Mouse (Mus musculus): ENCODE data around the gene Frmd5. TPM values are rescaled to one million over a fixed set of nuclear protein-coding genes. Genes with fewer than 3 reads are reported as not detected.

Gene Frmd5
- polyA plus RNA-seq, 1 experiment = 4.1 TPM

GRCm38 (mm10) chr2:121646528-121646927 is 160.4 kb downstream of the Frmd5 start:
- 0 out of 2 replicates have a peak, but pooled peaks cover 3% of the 10 kb centered on the region for H3K4me1 ChIP-seq (ENCODE audit: control insufficient read depth, insufficient read depth, low read length)
- H3K27ac ChIP-seq (ENCODE audit: insufficient read depth, low read length) = no peak overlapping the region
- no peak overlapping the region for H3K4me3 ChIP-seq (ENCODE audit: insufficient read depth, low read length)
- TF ChIP-seq POLR2A (IDR thresholded peaks at IDR 0.05; ENCODE audit: low read depth, low read length) (no peak), CTCF (IDR thresholded peaks at IDR 0.05; ENCODE audit: borderline replicate concordance, insufficient read depth, low read length) (no peak)

GRCm38 (mm10) chr2:121642934-121643333 is 164.0 kb downstream of the Frmd5 start:
- TF ChIP-seq POLR2A (IDR thresholded peaks at IDR 0.05; ENCODE audit: low read depth, low read length) (no peak), CTCF (IDR thresholded peaks at IDR 0.05; ENCODE audit: borderline replicate concordance, insufficient read depth, low read length) (no peak)
- 0 out of 2 replicates have a peak, but pooled peaks cover 3% of the 10 kb centered on the region for H3K4me1 ChIP-seq (ENCODE audit: control insufficient read depth, insufficient read depth, low read length)
- no peak overlapping the region for H3K27ac ChIP-seq (ENCODE audit: insufficient read depth, low read length)
- no peak overlapping the region for H3K4me3 ChIP-seq (ENCODE audit: insufficient read depth, low read length)

- Histone ChIP-seq H3K4me1 (ENCODE audit: control insufficient read depth, insufficient read depth, low read length) (peaks cover 8% of the 10 kb centered on the region), H3K27ac (ENCODE audit: insufficient read depth, low read length) (no peak overlapping the region), H3K4me3 (ENCODE audit: insufficient read depth, low read length) (no peak overlapping the region)
- TF ChIP-seq CTCF (IDR thresholded peaks at IDR 0.05; ENCODE audit: borderline replicate concordance, insufficient read depth, low read length) (no peak), POLR2A (IDR thresholded peaks at IDR 0.05; ENCODE audit: low read depth, low read length) (no peak)
Observed at GRCm38 (mm10) chr2:121632091-121632490, 174.8 kb downstream of the Frmd5 start.

GRCm38 (mm10) chr2:121630286-121630685 is 176.6 kb downstream of the Frmd5 start:
- TF ChIP-seq CTCF (IDR thresholded peaks at IDR 0.05; ENCODE audit: borderline replicate concordance, insufficient read depth, low read length) (no peak), POLR2A (IDR thresholded peaks at IDR 0.05; ENCODE audit: low read depth, low read length) (no peak)
- Histone ChIP-seq H3K27ac (ENCODE audit: insufficient read depth, low read length) (no peak overlapping the region), H3K4me3 (ENCODE audit: insufficient read depth, low read length) (no peak overlapping the region), H3K4me1 (ENCODE audit: control insufficient read depth, insufficient read depth, low read length) (peaks cover 8% of the 10 kb centered on the region)

GRCm38 (mm10) chr2:121628290-121628689 is 178.6 kb downstream of the Frmd5 start:
- Histone ChIP-seq H3K4me1 (ENCODE audit: control insufficient read depth, insufficient read depth, low read length) (peaks cover 5% of the 10 kb centered on the region), H3K4me3 (ENCODE audit: insufficient read depth, low read length) (no peak overlapping the region), H3K27ac (ENCODE audit: insufficient read depth, low read length) (peak overlapping the region; percentile 68; the same call in 1 of the 2 replicates)
- TF ChIP-seq POLR2A (IDR thresholded peaks at IDR 0.05; ENCODE audit: low read depth, low read length) (no peak), CTCF (IDR thresholded peaks at IDR 0.05; ENCODE audit: borderline replicate concordance, insufficient read depth, low read length) (no peak)

- Histone ChIP-seq H3K4me1 (ENCODE audit: control insufficient read depth, insufficient read depth, low read length) (peaks cover 15% of the 10 kb centered on the region), H3K27ac (ENCODE audit: insufficient read depth, low read length) (no peak overlapping the region), H3K4me3 (ENCODE audit: insufficient read depth, low read length) (no peak overlapping the region)
- TF ChIP-seq POLR2A (IDR thresholded peaks at IDR 0.05; ENCODE audit: low read depth, low read length) = no peak
- TF ChIP-seq CTCF (IDR thresholded peaks at IDR 0.05; ENCODE audit: borderline replicate concordance, insufficient read depth, low read length) = no peak
Observed at GRCm38 (mm10) chr2:121625901-121626300, 181.0 kb downstream of the Frmd5 start.

GRCm38 (mm10) chr2:121621262-121622163 is 185.4 kb downstream of the Frmd5 start:
- TF ChIP-seq POLR2A (IDR thresholded peaks at IDR 0.05; ENCODE audit: low read depth, low read length) (no peak), CTCF (IDR thresholded peaks at IDR 0.05; ENCODE audit: borderline replicate concordance, insufficient read depth, low read length) (no peak)
- H3K4me1 ChIP-seq (ENCODE audit: control insufficient read depth, insufficient read depth, low read length) = peaks cover 12% of the 10 kb centered on the region; the same call in 1 of the 2 replicates
- H3K4me3 ChIP-seq (ENCODE audit: insufficient read depth, low read length) = no peak overlapping the region
- peak overlapping the region; percentile 65 for H3K27ac ChIP-seq (ENCODE audit: insufficient read depth, low read length)

GRCm38 (mm10) chr2:121620582-121621261 is 186.2 kb downstream of the Frmd5 start:
- Histone ChIP-seq H3K4me3 (ENCODE audit: insufficient read depth, low read length) (no peak overlapping the region), H3K4me1 (ENCODE audit: control insufficient read depth, insufficient read depth, low read length) (peaks cover 12% of the 10 kb centered on the region; the same call in 1 of the 2 replicates), H3K27ac (ENCODE audit: insufficient read depth, low read length) (peak overlapping the region; percentile 65; the same call in 1 of the 2 replicates)
- TF ChIP-seq POLR2A (IDR thresholded peaks at IDR 0.05; ENCODE audit: low read depth, low read length) (no peak), CTCF (IDR thresholded peaks at IDR 0.05; ENCODE audit: borderline replicate concordance, insufficient read depth, low read length) (no peak)

GRCm38 (mm10) chr2:121615199-121615559 is 191.7 kb downstream of the Frmd5 start:
- no peak for TF ChIP-seq POLR2A (IDR thresholded peaks at IDR 0.05; ENCODE audit: low read depth, low read length)
- no peak for TF ChIP-seq CTCF (IDR thresholded peaks at IDR 0.05; ENCODE audit: borderline replicate concordance, insufficient read depth, low read length)
- Histone ChIP-seq H3K4me1 (ENCODE audit: control insufficient read depth, insufficient read depth, low read length) (peaks cover 4% of the 10 kb centered on the region; the same call in 1 of the 2 replicates), H3K27ac (ENCODE audit: insufficient read depth, low read length) (no peak overlapping the region), H3K4me3 (ENCODE audit: insufficient read depth, low read length) (no peak overlapping the region)
